Mouse (Mus musculus) urinary bladder, postnatal 36 days (tissue): ENCODE measurements around the gene Cenpu.

Experiments
- DNase-seq, 2 experiments: peaks; one replicate each; pipeline ENCODE4 v3.0.0; 2022; ENCODE audit warnings: low spot score in 2 of 2, mixed read lengths in 1 of 2

Gene Cenpu

GRCm38 (mm10) chr8:46599314-46599904, 47.6 kb downstream of the Cenpu start:
- no peak for DNase-seq

DNA sequence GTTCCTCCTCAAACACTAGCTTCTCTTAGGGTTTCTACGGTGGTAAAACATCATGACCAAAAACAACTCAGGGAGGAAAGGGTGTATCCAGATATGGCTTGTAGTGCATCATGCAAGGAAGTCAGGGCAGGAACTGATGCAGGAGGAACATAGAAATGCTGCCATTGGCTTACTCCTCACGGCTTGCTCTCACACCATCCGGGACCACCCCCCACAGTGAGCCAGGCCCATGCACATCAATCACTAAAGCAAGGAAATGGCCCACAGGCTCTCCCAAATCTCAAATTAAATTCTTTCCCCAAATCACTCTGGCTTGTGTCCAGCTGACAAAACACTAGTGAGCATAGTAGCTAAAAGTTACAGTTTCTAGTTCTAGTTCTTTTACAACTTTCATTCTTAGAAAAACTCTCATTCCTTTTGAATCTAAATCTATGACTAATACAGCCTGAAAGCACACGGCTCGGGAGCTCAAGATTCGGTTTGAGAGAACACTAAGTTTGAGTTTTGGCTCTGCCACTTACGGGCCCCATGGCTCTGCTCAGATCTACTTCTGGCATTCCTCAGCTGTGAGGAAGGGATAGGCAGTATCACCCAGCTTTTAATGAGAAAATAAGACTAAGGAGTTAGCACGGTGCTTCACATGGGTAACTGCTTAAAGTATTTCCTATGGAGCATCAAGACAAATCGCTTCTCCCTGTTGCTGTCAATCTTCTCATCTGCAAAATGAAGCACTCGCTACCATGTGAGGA, 49.3 kb downstream of the Cenpu start:
- DNase-seq = no peak

GRCm38 (mm10) chr8:46603587-46603986, 51.8 kb downstream of the Cenpu start:
- no peak for DNase-seq

DNA sequence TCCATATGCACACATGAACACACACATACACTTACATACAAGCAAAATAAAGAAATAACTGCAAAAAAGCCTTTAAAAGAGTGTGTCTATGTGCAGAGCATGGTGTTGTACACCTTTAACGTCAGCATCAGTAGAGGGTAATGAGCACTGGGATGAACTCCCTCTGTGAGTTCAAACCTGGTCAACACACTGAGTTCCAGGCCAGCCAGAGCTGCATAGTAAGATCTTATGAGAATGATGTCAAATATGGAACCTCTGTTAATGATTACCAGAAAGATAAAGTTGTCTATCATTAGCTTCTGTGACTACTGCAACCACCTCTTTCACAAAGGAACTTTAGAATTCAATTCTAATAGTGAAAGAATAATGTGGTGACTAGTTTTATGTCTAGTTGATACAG, 55.1 kb downstream of the Cenpu start:
- DNase-seq = no peak

DNA sequence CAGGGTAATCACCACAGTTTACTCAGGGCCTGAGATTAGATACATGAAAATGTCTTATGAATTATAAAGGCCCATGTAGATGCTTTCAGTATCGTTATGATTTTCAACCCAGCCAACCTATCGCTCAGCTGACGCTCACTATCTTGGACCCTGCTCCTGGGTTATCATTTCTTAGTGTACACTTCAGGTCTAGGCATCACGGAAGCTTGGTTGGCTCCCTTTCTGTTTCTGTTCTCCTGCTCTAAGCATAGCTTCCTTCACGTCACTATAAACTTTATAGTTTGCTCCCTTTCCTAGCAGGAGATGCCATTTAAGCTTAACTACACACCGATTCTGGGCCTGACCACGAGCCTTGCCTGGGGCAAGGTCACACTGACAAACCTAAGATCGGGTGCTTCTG, 59.7 kb downstream of the Cenpu start:
- DNase-seq = no peak

GRCm38 (mm10) chr8:46612913-46613312, 61.1 kb downstream of the Cenpu start:
- DNase-seq = no peak

GRCm38 (mm10) chr8:46613377-46613776, 61.5 kb downstream of the Cenpu start:
- DNase-seq = no peak

DNA sequence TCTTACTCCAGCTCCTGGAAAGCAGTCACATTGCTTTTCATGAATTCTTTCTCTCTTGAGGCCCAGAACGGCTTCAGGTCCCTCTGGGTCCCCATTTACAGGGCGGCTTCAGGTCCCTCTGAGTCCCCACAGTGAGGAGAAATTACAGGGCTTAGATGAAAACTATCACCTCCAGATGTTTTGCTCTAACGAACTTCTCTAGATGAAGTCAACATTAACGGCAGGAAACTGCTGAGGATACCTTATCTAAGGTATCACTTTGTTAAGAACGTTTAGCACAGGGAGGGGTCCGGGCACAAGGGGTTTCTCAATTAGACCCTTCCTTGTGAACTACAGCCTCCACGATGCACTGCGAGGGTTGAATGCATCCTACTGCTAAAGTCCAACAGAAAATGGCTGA, 64.1 kb downstream of the Cenpu start:
- DNase-seq = no peak

- DNase-seq = peak; percentile 93 to 96
Observed at GRCm38 (mm10) chr8:46616879-46617689, 65.3 kb downstream of the Cenpu start, which contains the start of the genes Primpol and Casp3. TSS of gene Primpol (minus strand) at chr8:46617212. TSS of gene Casp3 (plus strand) at chr8:46617291.

GRCm38 (mm10) chr8:46617690-46618620, 66.1 kb downstream of the Cenpu start:
- peak in 1 of 2 experiments; percentile 18 for DNase-seq

- DNase-seq = no peak
Observed at GRCm38 (mm10) chr8:46618639-46619320, 67.0 kb downstream of the Cenpu start.

DNA sequence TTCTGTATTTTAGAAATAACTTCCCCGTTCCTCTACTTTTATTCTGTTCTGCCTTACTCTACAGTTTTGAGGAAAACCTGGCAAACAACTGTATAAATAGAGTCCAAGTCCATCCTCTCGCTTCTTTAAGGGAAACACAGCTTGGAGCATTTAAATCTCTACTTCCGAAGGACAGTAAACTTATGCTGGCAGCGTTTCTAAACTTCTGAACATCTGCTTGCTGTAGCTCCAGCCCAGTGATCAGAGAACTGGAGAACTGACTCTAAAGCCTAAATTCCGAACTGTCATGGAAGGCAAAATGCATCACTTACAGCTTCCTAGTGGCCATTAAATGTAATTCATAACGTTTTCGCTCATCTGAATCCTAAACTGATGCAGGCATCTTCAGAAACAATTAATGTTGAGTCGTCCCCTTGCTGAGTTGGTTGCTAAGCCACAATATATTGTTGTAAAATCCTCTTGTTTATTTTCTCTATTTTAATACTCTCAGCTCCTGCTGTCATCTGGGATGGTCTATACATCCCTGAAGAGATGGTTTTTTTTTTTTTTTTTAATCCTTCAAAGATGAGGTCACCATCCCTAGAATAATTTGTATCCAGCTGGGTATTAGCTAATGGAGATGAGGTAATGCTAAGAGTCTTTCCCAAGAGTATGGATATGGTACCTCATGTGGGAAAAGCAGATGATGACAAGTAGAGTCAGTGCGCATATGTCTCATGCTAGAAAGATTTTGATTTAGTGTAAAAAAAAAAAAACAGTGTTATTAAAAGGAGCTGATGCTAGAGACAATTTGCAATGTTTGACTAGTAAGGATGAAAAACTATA, 70.8 kb downstream of the Cenpu start:
- no peak for DNase-seq

GRCm38 (mm10) chr8:46625166-46625565, 73.3 kb downstream of the Cenpu start:
- DNase-seq = no peak

GRCm38 (mm10) chr8:46626642-46627041, 74.8 kb downstream of the Cenpu start:
- no peak for DNase-seq

GRCm38 (mm10) chr8:46627881-46628280, 76.1 kb downstream of the Cenpu start:
- DNase-seq = no peak

GRCm38 (mm10) chr8:46628645-46629044, 76.8 kb downstream of the Cenpu start:
- DNase-seq = no peak
